Mouse (Mus musculus): ENCODE data around the gene Klrb1. TPM values are rescaled to one million over a fixed set of nuclear protein-coding genes. Genes with fewer than 3 reads are reported as not detected.
"Not testable (repeated sequence)": the region's sequence is repeated elsewhere in the genome, so short reads cannot be mapped to it uniquely, and the experiment has no call there.

Klrb1 gene
- not detected for total RNA-seq (2021)

- intact Hi-C loops (cut with DNase I) = no loop called here
- no peak for DNase-seq (ENCODE audit: low spot score in 2 of 2)
Observed at GRCm38 (mm10) chr6:128722959-128723358, at the start of gene Klrb1. Gene Klrb1, minus strand, starts transcription at chr6:128723059.

- intact Hi-C loops (cut with DNase I) = loop anchor here (10.0 kb wide), 1 partner anchor 765 kb away; the partner anchor contains the start of gene Gabarapl1
- DNase-seq (ENCODE audit: low spot score in 2 of 2) = no peak
Observed at GRCm38 (mm10) chr6:128769481-128770253, 46.8 kb upstream of the Klrb1 start.

GRCm38 (mm10) chr6:128768047-128768446 lies 45.2 kb upstream of the Klrb1 start:
- DNase-seq (ENCODE audit: low spot score in 2 of 2) = no peak
- intact Hi-C loops (cut with DNase I) = loop anchor here (10.0 kb wide), 1 partner anchor 767 kb away; the partner anchor contains the start of gene Gabarapl1

GRCm38 (mm10) chr6:128766486-128767254 lies 43.8 kb upstream of the Klrb1 start:
- not testable (repeated sequence) for DNase-seq (ENCODE audit: low spot score in 2 of 2)
- intact Hi-C loops (cut with DNase I) = loop anchor here (10.0 kb wide), 1 partner anchor 768 kb away; the partner anchor contains the start of gene Gabarapl1

GRCm38 (mm10) chr6:128765211-128765610 lies 42.4 kb upstream of the Klrb1 start:
- intact Hi-C loops (cut with DNase I) = loop anchor here (10.0 kb wide), 1 partner anchor 770 kb away; the partner anchor contains the start of gene Gabarapl1
- no peak for DNase-seq (ENCODE audit: low spot score in 2 of 2)

- intact Hi-C loops (cut with DNase I) = loop anchor here (1.0 to 10.0 kb wide), 3 partner anchors 39 to 770 kb away; partner anchors contain the start of gene Gabarapl1
- DNase-seq (ENCODE audit: low spot score in 2 of 2) = no peak
Observed at GRCm38 (mm10) chr6:128764598-128764997, 41.7 kb upstream of the Klrb1 start.

GRCm38 (mm10) chr6:128763736-128764523 lies 41.1 kb upstream of the Klrb1 start:
- intact Hi-C loops (cut with DNase I) = loop anchor here (1.0 to 10.0 kb wide), 3 partner anchors 39 to 771 kb away; partner anchors contain the start of gene Gabarapl1
- peak; percentile 97 for DNase-seq (ENCODE audit: low spot score in 2 of 2)

- intact Hi-C loops (cut with DNase I) = loop anchor here (10.0 kb wide), 1 partner anchor 772 kb away; the partner anchor contains the start of gene Gabarapl1
- not testable (repeated sequence) for DNase-seq (ENCODE audit: low spot score in 2 of 2)
Observed at GRCm38 (mm10) chr6:128762892-128763670, 40.2 kb upstream of the Klrb1 start.

GRCm38 (mm10) chr6:128761144-128761540 lies 38.3 kb upstream of the Klrb1 start:
- peak in 1 of 2 experiments; percentile 5 for DNase-seq (ENCODE audit: low spot score in 2 of 2)
- intact Hi-C loops (cut with DNase I) = loop anchor here (10.0 kb wide), 1 partner anchor 774 kb away; the partner anchor contains the start of gene Gabarapl1

GRCm38 (mm10) chr6:128760416-128761143 lies 37.7 kb upstream of the Klrb1 start:
- DNase-seq (ENCODE audit: low spot score in 2 of 2) = peak; percentile 89 to 92
- intact Hi-C loops (cut with DNase I) = loop anchor here (10.0 kb wide), 1 partner anchor 774 kb away; the partner anchor contains the start of gene Gabarapl1

GRCm38 (mm10) chr6:128760016-128760415 lies 37.2 kb upstream of the Klrb1 start:
- DNase-seq (ENCODE audit: low spot score in 2 of 2) = peak; percentile 95 to 96
- intact Hi-C loops (cut with DNase I) = loop anchor here (10.0 kb wide), 1 partner anchor 775 kb away; the partner anchor contains the start of gene Gabarapl1

- DNase-seq (ENCODE audit: low spot score in 2 of 2) = no peak
Observed at GRCm38 (mm10) chr6:128759221-128759950, 36.5 kb upstream of the Klrb1 start.

GRCm38 (mm10) chr6:128755402-128755763 lies 32.5 kb upstream of the Klrb1 start:
- intact Hi-C loops (cut with DNase I); DNase-seq (ENCODE audit: low spot score in 2 of 2): not testable (repeated sequence)

More at GRCm38 (mm10) chr6:128759221-128759950, 36.5 kb upstream of the Klrb1 start:
- intact Hi-C loops (cut with DNase I) = no loop called here

GRCm38 (mm10) chr6:128754748-128755401 lies 32.0 kb upstream of the Klrb1 start:
- intact Hi-C loops (cut with DNase I) = loop anchor here (1.0 to 5.0 kb wide), 2 partner anchors 124 to 153 kb away; no protein-coding TSS in a partner anchor

GRCm38 (mm10) chr6:128754265-128754664 lies 31.4 kb upstream of the Klrb1 start:
- intact Hi-C loops (cut with DNase I) = loop anchor here (1.0 to 5.0 kb wide), 2 partner anchors 123 to 152 kb away; no protein-coding TSS in a partner anchor
- DNase-seq (ENCODE audit: low spot score in 2 of 2) = peak; percentile 22 to 30

More at GRCm38 (mm10) chr6:128754748-128755401, 32.0 kb upstream of the Klrb1 start:
- not testable (repeated sequence) for DNase-seq (ENCODE audit: low spot score in 2 of 2)

- intact Hi-C loops (cut with DNase I) = loop anchor here (1.0 to 5.0 kb wide), 2 partner anchors 122 to 151 kb away; no protein-coding TSS in a partner anchor
- peak; percentile 80 to 85 for DNase-seq (ENCODE audit: low spot score in 2 of 2)
Observed at GRCm38 (mm10) chr6:128753610-128754224, 30.9 kb upstream of the Klrb1 start.

Measured in left cerebral cortex, postnatal 36 days (tissue).